Mouse (Mus musculus) heart, adult 2 months (tissue): Measurements from ENCODE around the gene Fahd2a.

Experiments
- CTCF ChIP-seq: fragments of 200-600 bp; IDR thresholded peaks from 2 replicates; pipeline ENCODE4 v1.8.1; 2022; ENCODE audit warnings: antibody characterized with exemption, mild to moderate bottlenecking, moderate library complexity
- POLR2A ChIP-seq: fragments of 200-500 bp; IDR thresholded peaks from 2 replicates; pipeline ENCODE4 v1.6.1; 2011; ENCODE audit warnings: mild to moderate bottlenecking, low read depth, low read length, control low read depth; ENCODE audit not compliant: insufficient read depth

DNA sequence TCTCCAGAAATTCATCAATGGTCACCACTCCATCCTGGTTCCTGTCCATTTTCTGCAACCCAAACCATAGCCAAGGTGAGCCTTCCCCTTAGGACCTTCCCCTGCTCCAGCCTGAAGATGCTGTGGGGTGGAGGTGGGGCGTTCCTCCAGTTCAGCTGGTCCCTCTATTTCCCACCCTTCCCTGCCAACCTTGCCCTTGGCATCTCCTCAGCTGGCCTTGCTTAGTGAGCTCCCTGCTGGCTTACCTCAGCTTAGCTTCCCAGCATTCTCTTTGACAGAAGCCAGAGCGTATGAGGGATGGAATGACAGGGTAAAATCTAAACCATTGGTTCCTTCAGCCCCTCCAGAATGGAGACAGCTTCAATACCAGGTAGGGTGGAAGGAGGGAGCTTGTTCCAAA is 15.0 kb upstream of the Fahd2a start:
- TF ChIP-seq CTCF (no peak), POLR2A (no peak)
